Mouse (Mus musculus): Measurements from ENCODE around the gene Map2k5.

DNA sequence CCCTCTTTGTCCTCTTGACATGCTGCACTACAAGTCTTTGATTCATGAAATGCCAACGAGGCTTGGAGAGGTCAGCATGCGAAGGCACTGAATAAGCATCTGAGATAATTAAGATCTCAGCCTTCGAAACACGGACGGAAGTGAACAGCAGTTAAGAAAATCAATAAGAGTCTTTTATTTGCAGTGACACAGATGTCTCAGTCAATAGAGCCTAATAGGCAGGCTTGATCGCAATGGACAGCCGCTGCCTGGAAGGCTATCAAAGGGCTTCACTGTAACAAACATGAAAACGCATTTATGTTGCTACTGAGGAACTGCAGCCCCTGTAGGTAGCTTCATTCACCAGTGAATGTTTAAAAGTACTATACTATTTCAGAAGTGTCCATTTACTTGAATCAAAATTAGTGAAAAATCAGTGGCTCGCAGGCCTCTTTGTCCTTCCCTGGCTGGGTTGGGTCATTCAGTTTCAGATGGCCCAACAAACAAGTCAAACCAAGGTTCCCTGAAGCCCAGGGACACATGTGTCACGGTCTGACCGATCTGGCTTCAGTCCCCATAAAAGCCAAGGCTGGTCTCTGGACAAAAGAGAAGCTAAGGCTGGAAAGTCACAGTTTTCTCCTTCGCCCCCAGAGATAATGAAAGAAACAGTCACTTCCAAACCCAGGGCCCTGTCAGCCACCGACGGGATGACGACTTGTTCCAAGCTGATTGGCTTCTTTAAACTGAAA, 48.6 kb downstream of the Map2k5 start:
- TF ChIP-seq CTCF (IDR thresholded peaks at IDR 0.05; ENCODE audit: extremely low read depth, insufficient read depth, low read length) (no peak), POLR2A (IDR thresholded peaks at IDR 0.05; ENCODE audit: extremely low read depth, insufficient read depth, low read length) (no peak)

Measured in cortical plate, adult 2 months (tissue).